ENCODE assay signal across 23 mouse cellular contexts in genomic region chr11:10318048-10318759, GRCm38 (mm10).
DNase-seq lines count a peak whose midpoint lies in the region; ATAC-seq and TF ChIP-seq lines count a peak whose summit lies in the region.
"Had no signal": no experiment of that assay in that cellular context is flagged by ENCODE, and none has a peak within 500 bp of the region (broad histone marks: within the 10 kb centered on the region; RNA-seq: fewer than 3 reads in every experiment).

No protein-coding gene starts in this region.

- TF ChIP-seq CTCF in midbrain, postnatal 0 days (IDR thresholded peaks at IDR 0.05), result no peak

- H3K27ac ChIP-seq in intestine, embryonic 16.5 days (ENCODE audit: low read length), result no peak overlapping the region
- no peak overlapping the region for H3K27ac ChIP-seq in midbrain, postnatal 0 days (ENCODE audit: low read depth, low read length)
- H3K27ac ChIP-seq: forebrain, embryonic 10.5 days; forebrain, embryonic 13.5 days; hindbrain, embryonic 10.5 days; hindbrain, embryonic 13.5 days had no signal

- DNase-seq in Muller cell, postnatal 12 days (ENCODE audit: inconsistent ontology term), result peak; percentile 0
- no peak for DNase-seq in midbrain, postnatal 0 days (ENCODE audit: low spot score)
- DNase-seq in layer of hippocampus, postnatal 36 days, result no peak
- DNase-seq: adrenal gland, postnatal 10 days; adrenal gland, postnatal 36 days; cerebellum, adult 2 months; cerebellum, postnatal 10 days; cerebellum, postnatal 36 days; gastrocnemius, postnatal 10 days; gastrocnemius, postnatal 36 days; heart, adult 11 months had no signal

- H3K4me1 ChIP-seq in megakaryocyte, embryonic 14.5 days, result peaks cover 8% of the 10 kb centered on the region
- no peaks in the 10 kb centered on the region for H3K4me1 ChIP-seq in intestine, embryonic 16.5 days (ENCODE audit: control insufficient read depth, insufficient read depth, low read length)
- H3K4me1 ChIP-seq in midbrain, postnatal 0 days (ENCODE audit: insufficient read depth, low read length), result no peaks in the 10 kb centered on the region
- H3K4me1 ChIP-seq: forebrain, embryonic 10.5 days; forebrain, embryonic 13.5 days; hindbrain, embryonic 10.5 days; hindbrain, embryonic 13.5 days had no signal

- WGBS in intestine, embryonic 16.5 days, result 72% methylated on average over 3 of the region's 3 CpGs
- WGBS in midbrain, postnatal 0 days, result 67% methylated on average over 3 of the region's 3 CpGs

- ATAC-seq in granulocyte monocyte progenitor cell, adult 5-6 weeks (replicated peaks; ENCODE audit: poor library complexity, severe bottlenecking), result peak; percentile 69
- no peak for ATAC-seq in intestine, embryonic 16.5 days
- no peak for ATAC-seq in midbrain, postnatal 0 days (ENCODE audit: low FRiP score)
- ATAC-seq: forebrain, embryonic 13.5 days; forebrain, embryonic 16.5 days; hindbrain, embryonic 16.5 days; inflammation-experienced regulatory T-cells, adult 6 months; Patski had no signal

- H3K27me3 ChIP-seq in megakaryocyte, embryonic 14.5 days (replicated peaks), result no peaks in the 10 kb centered on the region
- no peaks in the 10 kb centered on the region for H3K27me3 ChIP-seq in intestine, embryonic 16.5 days (replicated peaks; ENCODE audit: control insufficient read depth, insufficient read depth, low read length)
- no peaks in the 10 kb centered on the region for H3K27me3 ChIP-seq in midbrain, postnatal 0 days (ENCODE audit: insufficient read depth, low read length)
- H3K27me3 ChIP-seq: forebrain, embryonic 13.5 days; hindbrain, embryonic 13.5 days; Patski had no signal

- no peak overlapping the region for H3K9ac ChIP-seq in intestine, embryonic 16.5 days (ENCODE audit: low read depth, low read length)
- no peak overlapping the region for H3K9ac ChIP-seq in midbrain, postnatal 0 days (replicated peaks; ENCODE audit: low read length, poor library complexity, severe bottlenecking)
- H3K9ac ChIP-seq: forebrain, embryonic 13.5 days; hindbrain, embryonic 13.5 days had no signal

- peak overlapping the region; percentile 18 for H3K4me3 ChIP-seq in megakaryocyte, embryonic 14.5 days (replicated peaks)
- no peak overlapping the region for H3K4me3 ChIP-seq in intestine, embryonic 16.5 days (ENCODE audit: low read length)
- no peak overlapping the region for H3K4me3 ChIP-seq in midbrain, postnatal 0 days (ENCODE audit: low read depth, low read length)
- H3K4me3 ChIP-seq: forebrain, embryonic 10.5 days; forebrain, embryonic 13.5 days; hindbrain, embryonic 10.5 days; hindbrain, embryonic 13.5 days had no signal

- no peaks in the 10 kb centered on the region for H3K9me3 ChIP-seq in megakaryocyte, embryonic 14.5 days
- H3K9me3 ChIP-seq in intestine, embryonic 16.5 days (ENCODE audit: control insufficient read depth, low read length), result no peaks in the 10 kb centered on the region
- H3K9me3 ChIP-seq in midbrain, postnatal 0 days (ENCODE audit: low read length), result no peaks in the 10 kb centered on the region
- H3K9me3 ChIP-seq: forebrain, embryonic 10.5 days; forebrain, embryonic 13.5 days; hindbrain, embryonic 10.5 days; hindbrain, embryonic 13.5 days had no signal

- H3K36me3 ChIP-seq in megakaryocyte, embryonic 14.5 days (replicated peaks; ENCODE audit: low read length), result no peaks in the 10 kb centered on the region
- no peaks in the 10 kb centered on the region for H3K36me3 ChIP-seq in intestine, embryonic 16.5 days (ENCODE audit: control insufficient read depth, insufficient read depth, low read length)
- H3K36me3 ChIP-seq in midbrain, postnatal 0 days (ENCODE audit: insufficient read depth, low read length), result no peaks in the 10 kb centered on the region
- H3K36me3 ChIP-seq: forebrain, embryonic 10.5 days; hindbrain, embryonic 10.5 days; hindbrain, embryonic 13.5 days had no signal

- H3K4me2 ChIP-seq in intestine, embryonic 16.5 days (ENCODE audit: low read depth, low read length), result no peak overlapping the region
- H3K4me2 ChIP-seq in midbrain, postnatal 0 days (ENCODE audit: low read depth, low read length, poor library complexity, severe bottlenecking), result no peak overlapping the region
- H3K4me2 ChIP-seq: forebrain, embryonic 13.5 days; heart, embryonic 11.5 days; hindbrain, embryonic 13.5 days had no signal
